Mouse (Mus musculus) ES-E14 (cell line): ENCODE data around the gene Zfp846. TPM values are rescaled to one million over a fixed set of nuclear protein-coding genes. Genes with fewer than 3 reads are reported as not detected.
"Not testable (repeated sequence)": the region's sequence is repeated elsewhere in the genome, so short reads cannot be mapped to it uniquely, and the experiment has no call there.

Experiments used
- DNase-seq: peaks from one replicate; pipeline ENCODE4 v3.0.0-alpha.2; 2013; ENCODE audit warnings: low read depth, low spot score
- H3K27ac ChIP-seq: 2 replicates; pipeline ENCODE4 v1.5.1; 2012; ENCODE audit warnings: low read depth, mild to moderate bottlenecking, low read length, moderate library complexity, mixed read lengths; ENCODE audit not compliant: poor library complexity, insufficient read depth, severe bottlenecking
- H3K36me3 ChIP-seq: 2 replicates; pipeline ENCODE4 v1.6.1; 2012; ENCODE audit warnings: mild to moderate bottlenecking, low read length, moderate library complexity, mixed read lengths; ENCODE audit not compliant: control insufficient read depth, poor library complexity, insufficient read depth, severe bottlenecking
- H3K4me1 ChIP-seq, 2 experiments: fragments of 150-350 bp in 1 of 2; sonication (generic) in 1 of 2; 2 replicates each; pipeline ENCODE4 v1.6.1; 2012; ENCODE audit warnings: low read length in 2 of 2, mild to moderate bottlenecking in 1 of 2, mixed read lengths in 1 of 2; ENCODE audit not compliant: control insufficient read depth in 2 of 2, insufficient read depth in 2 of 2, poor library complexity in 1 of 2
- H3K4me3 ChIP-seq, 2 experiments: fragments of 150-350 bp in 1 of 2; sonication (generic) in 1 of 2; 2 replicates each; pipeline ENCODE4 v1.5.1; 2012; ENCODE audit warnings: low read length in 2 of 2, low read depth in 1 of 2, mild to moderate bottlenecking in 1 of 2, mixed read lengths in 1 of 2; ENCODE audit not compliant: insufficient read depth in 1 of 2, poor library complexity in 1 of 2, severe bottlenecking in 1 of 2
- H3K9ac ChIP-seq: 2 replicates; pipeline ENCODE4 v1.6.1; 2012; ENCODE audit warnings: low read depth, mild to moderate bottlenecking, low read length, mixed read lengths; ENCODE audit not compliant: poor library complexity, insufficient read depth, severe bottlenecking
- H3K9me3 ChIP-seq: fragments of 150-350 bp; sonication (generic); 2 replicates; pipeline ENCODE4 v1.6.1; 2012; ENCODE audit warnings: low read depth, mild to moderate bottlenecking, low read length; ENCODE audit not compliant: control insufficient read depth, insufficient read depth
- CHD2 ChIP-seq: IDR thresholded peaks from 2 replicates; pipeline ENCODE4 v1.6.1; 2014; ENCODE audit warnings: mild to moderate bottlenecking, low read depth, low read length, inconsistent platforms
- HCFC1 ChIP-seq: IDR thresholded peaks from 2 replicates; pipeline ENCODE4 v1.6.1; 2012; ENCODE audit warnings: low read length, inconsistent platforms, borderline replicate concordance; ENCODE audit not compliant: insufficient read depth
- MAFK ChIP-seq: IDR thresholded peaks from 2 replicates; pipeline ENCODE4 v1.6.1; 2014; ENCODE audit warnings: mild to moderate bottlenecking, low read depth, low read length, inconsistent platforms; ENCODE audit not compliant: insufficient read depth
- ZC3H11A ChIP-seq: IDR thresholded peaks from 2 replicates; pipeline ENCODE4 v1.6.1; 2012; ENCODE audit warnings: low read depth, mild to moderate bottlenecking, inconsistent platforms, low read length, borderline replicate concordance
- ZNF384 ChIP-seq: IDR thresholded peaks from 2 replicates; pipeline ENCODE4 v1.6.1; 2012; ENCODE audit warnings: low read depth, low read length, inconsistent platforms
- in situ Hi-C, 2 experiments: fragments of 600-800 bp; cut with MboI; formaldehyde crosslinking; loops; one replicate each; pipeline ENCODE4 v1.15.1; 2025; ENCODE audit warnings: low sequenced_read_pairs in 2 of 2, inconsistent platforms in 1 of 2; ENCODE audit not compliant: unreplicated experiment in 2 of 2
- total RNA-seq: library from RNA; depleted of rRNA; stranded (reverse); fragments of 300-350 nt; gene quantifications from 2 replicates; pipeline ENCODE4 v1.2.3, GENCODE M21; 2012

The Zfp846 gene
- total RNA-seq, 1 experiment: 8.3 TPM

- TF ChIP-seq CHD2: no peak
- no peak for TF ChIP-seq ZC3H11A
- TF ChIP-seq MAFK: no peak
- TF ChIP-seq HCFC1: no peak
- no peak for TF ChIP-seq ZNF384
- Histone ChIP-seq H3K4me3 (no peak overlapping the region), H3K9ac (no peak overlapping the region), H3K4me1 (peaks cover 0 to 8% of the 10 kb centered on the region in 2 experiments; a peak in 2 of 4 replicates), H3K27ac (no peak overlapping the region), H3K9me3 (no peaks in the 10 kb centered on the region), H3K36me3 (no peaks in the 10 kb centered on the region)
- no peak for DNase-seq
- in situ Hi-C loops: loop anchor here in 1 of 2 experiments (25.0 kb wide), 1 partner anchor 169 kb away; the partner anchor contains the start of gene Zfp26
These were observed 50.2 kb downstream of the Zfp846 start for GRCm38 (mm10) chr9:20631332-20631731.

- H3K27ac ChIP-seq, H3K4me3 ChIP-seq, H3K9me3 ChIP-seq, H3K36me3 ChIP-seq, H3K9ac ChIP-seq, DNase-seq: not testable (repeated sequence)
- H3K4me1 ChIP-seq: peaks cover 0 to 25% of the 10 kb centered on the region in 2 experiments; a peak in 2 of 4 replicates
- in situ Hi-C loops: loop anchor here in 1 of 2 experiments (25.0 kb wide), 1 partner anchor 173 kb away; the partner anchor contains the start of gene Zfp26
These were observed 54.6 kb downstream of the Zfp846 start for GRCm38 (mm10) chr9:20635676-20636075.

- peak overlapping the region; percentile 28; the same call in 1 of the 2 replicates for H3K27ac ChIP-seq
- no peak overlapping the region for H3K4me3 ChIP-seq
- in situ Hi-C loops: loop anchor here in 1 of 2 experiments (25.0 kb wide), 1 partner anchor 174 kb away; the partner anchor contains the start of gene Zfp26
- H3K9me3 ChIP-seq: no peaks in the 10 kb centered on the region
- no peak for DNase-seq
- no peak overlapping the region for H3K9ac ChIP-seq
- H3K4me1 ChIP-seq: peaks cover 0 to 25% of the 10 kb centered on the region in 2 experiments; a peak in 2 of 4 replicates
- H3K36me3 ChIP-seq: no peaks in the 10 kb centered on the region; the same call in 1 of the 2 replicates
- TF ChIP-seq HCFC1 (no peak), ZC3H11A (no peak), CHD2 (no peak), ZNF384 (no peak), MAFK (no peak)
These were observed 55.2 kb downstream of the Zfp846 start for GRCm38 (mm10) chr9:20636256-20636655.

GRCm38 (mm10) chr9:20636790-20637189 is 55.7 kb downstream of the Zfp846 start:
- no peak for TF ChIP-seq MAFK
- TF ChIP-seq CHD2: no peak
- no peak for TF ChIP-seq HCFC1
- TF ChIP-seq ZNF384: no peak
- TF ChIP-seq ZC3H11A: no peak
- peaks cover 0 to 27% of the 10 kb centered on the region in 2 experiments; a peak in 2 of 4 replicates for H3K4me1 ChIP-seq
- no peaks in the 10 kb centered on the region; the same call in 1 of the 2 replicates for H3K36me3 ChIP-seq
- no peak overlapping the region for H3K9ac ChIP-seq
- H3K9me3 ChIP-seq: no peaks in the 10 kb centered on the region
- in situ Hi-C loops: loop anchor here in 1 of 2 experiments (25.0 kb wide), 1 partner anchor 174 kb away; the partner anchor contains the start of gene Zfp26
- H3K27ac ChIP-seq: peak overlapping the region; percentile 28; the same call in 1 of the 2 replicates
- H3K4me3 ChIP-seq: no peak overlapping the region
- no peak for DNase-seq

GRCm38 (mm10) chr9:20638552-20638951 is 57.5 kb downstream of the Zfp846 start:
- no peak for DNase-seq
- Histone ChIP-seq H3K4me3 (peak overlapping the region; percentile 34 to 48; a peak in 3 of 4 replicates), H3K27ac (no peak overlapping the region), H3K9ac (peak overlapping the region; percentile 48), H3K36me3 (no peaks in the 10 kb centered on the region; the same call in 1 of the 2 replicates), H3K4me1 (peaks cover 0 to 29% of the 10 kb centered on the region in 2 experiments; a peak in 2 of 4 replicates), H3K9me3 (no peaks in the 10 kb centered on the region)
- TF ChIP-seq HCFC1 (no peak), ZC3H11A (no peak), ZNF384 (no peak), CHD2 (no peak), MAFK (no peak)
- in situ Hi-C loops: loop anchor here in 1 of 2 experiments (25.0 kb wide), 1 partner anchor 176 kb away; the partner anchor contains the start of gene Zfp26
